Mouse (Mus musculus): ENCODE measurements around the gene Zfp451. TPM values are rescaled to one million over a fixed set of nuclear protein-coding genes. Genes with fewer than 3 reads are reported as not detected.

Zfp451 gene
- polyA plus RNA-seq, 1 experiment from 2014 or later = 23.7 TPM

GRCm38 (mm10) chr1:33776175-33776611, 38.2 kb downstream of the Zfp451 start:
- H3K36me3 ChIP-seq = peaks cover 37% of the 10 kb centered on the region
- H3K4me3 ChIP-seq (replicated peaks) = no peak overlapping the region
- no peak overlapping the region for H3K4me2 ChIP-seq (replicated peaks)
- H3K9ac ChIP-seq = no peak overlapping the region
- no peaks in the 10 kb centered on the region for H3K27me3 ChIP-seq
- ATAC-seq (ENCODE audit: insufficient number of reproducible peaks, low FRiP score, low TSS enrichment, low read depth) = no peak
- H3K4me1 ChIP-seq = no peaks in the 10 kb centered on the region
- 68% methylated on average over 14 of the region's 14 CpGs for WGBS
- no peak overlapping the region for H3K27ac ChIP-seq (replicated peaks)
- no peaks in the 10 kb centered on the region for H3K9me3 ChIP-seq (replicated peaks)

DNA sequence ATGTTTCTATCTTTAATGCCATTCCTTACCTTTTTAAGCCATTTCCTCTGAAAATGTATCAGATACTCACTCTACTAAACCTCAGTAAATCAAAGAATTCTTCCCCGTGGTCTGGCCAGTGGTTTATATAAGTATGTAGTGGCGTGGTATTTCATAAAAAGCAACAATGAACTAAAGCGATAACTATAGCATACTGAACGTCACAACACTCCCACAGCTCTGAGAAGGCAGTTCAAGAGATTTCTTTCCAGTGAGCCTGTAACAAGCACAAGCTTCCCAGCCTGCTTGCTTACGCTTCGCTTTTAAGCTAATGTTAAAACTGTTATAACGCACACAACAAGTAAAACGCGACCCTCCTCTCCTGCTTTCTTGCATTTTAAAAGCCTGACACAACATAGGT, 42.3 kb downstream of the Zfp451 start:
- H3K4me1 ChIP-seq = no peaks in the 10 kb centered on the region
- no peak overlapping the region for H3K4me2 ChIP-seq (replicated peaks)
- ATAC-seq (ENCODE audit: insufficient number of reproducible peaks, low FRiP score, low TSS enrichment, low read depth) = no peak
- H3K36me3 ChIP-seq = peaks cover 49% of the 10 kb centered on the region
- no peaks in the 10 kb centered on the region for H3K9me3 ChIP-seq (replicated peaks)
- H3K27ac ChIP-seq (replicated peaks) = no peak overlapping the region
- no peak overlapping the region for H3K9ac ChIP-seq
- no peaks in the 10 kb centered on the region for H3K27me3 ChIP-seq
- 92% methylated on average over 9 of the region's 9 CpGs for WGBS
- H3K4me3 ChIP-seq (replicated peaks) = no peak overlapping the region

- Histone ChIP-seq H3K27me3 (no peaks in the 10 kb centered on the region), H3K9me3 (replicated peaks) (no peaks in the 10 kb centered on the region), H3K4me1 (no peaks in the 10 kb centered on the region), H3K4me3 (replicated peaks) (no peak overlapping the region), H3K9ac (no peak overlapping the region), H3K36me3 (peaks cover 44% of the 10 kb centered on the region), H3K4me2 (replicated peaks) (no peak overlapping the region), H3K27ac (replicated peaks) (no peak overlapping the region)
- ATAC-seq (ENCODE audit: insufficient number of reproducible peaks, low FRiP score, low TSS enrichment, low read depth) = no peak
- WGBS = 92% methylated on average over 10 of the region's 10 CpGs
Measured at GRCm38 (mm10) chr1:33771621-33772020, 42.8 kb downstream of the Zfp451 start.

GRCm38 (mm10) chr1:33768827-33769226, 45.6 kb downstream of the Zfp451 start:
- Histone ChIP-seq H3K4me3 (replicated peaks) (no peak overlapping the region), H3K9ac (no peak overlapping the region), H3K4me1 (no peaks in the 10 kb centered on the region), H3K4me2 (replicated peaks) (no peak overlapping the region), H3K27ac (replicated peaks) (no peak overlapping the region), H3K36me3 (peaks cover 42% of the 10 kb centered on the region), H3K27me3 (no peaks in the 10 kb centered on the region), H3K9me3 (replicated peaks) (no peaks in the 10 kb centered on the region)
- no peak for ATAC-seq (ENCODE audit: insufficient number of reproducible peaks, low FRiP score, low TSS enrichment, low read depth)

GRCm38 (mm10) chr1:33768091-33768787, 46.2 kb downstream of the Zfp451 start:
- Histone ChIP-seq H3K9ac (no peak overlapping the region), H3K9me3 (replicated peaks) (no peaks in the 10 kb centered on the region), H3K27ac (replicated peaks) (no peak overlapping the region), H3K36me3 (peaks cover 42% of the 10 kb centered on the region), H3K27me3 (no peaks in the 10 kb centered on the region), H3K4me2 (replicated peaks) (no peak overlapping the region), H3K4me3 (replicated peaks) (no peak overlapping the region), H3K4me1 (no peaks in the 10 kb centered on the region)
- no peak for ATAC-seq (ENCODE audit: insufficient number of reproducible peaks, low FRiP score, low TSS enrichment, low read depth)
- WGBS = 79% methylated on average over 1 of the region's 1 CpGs

DNA sequence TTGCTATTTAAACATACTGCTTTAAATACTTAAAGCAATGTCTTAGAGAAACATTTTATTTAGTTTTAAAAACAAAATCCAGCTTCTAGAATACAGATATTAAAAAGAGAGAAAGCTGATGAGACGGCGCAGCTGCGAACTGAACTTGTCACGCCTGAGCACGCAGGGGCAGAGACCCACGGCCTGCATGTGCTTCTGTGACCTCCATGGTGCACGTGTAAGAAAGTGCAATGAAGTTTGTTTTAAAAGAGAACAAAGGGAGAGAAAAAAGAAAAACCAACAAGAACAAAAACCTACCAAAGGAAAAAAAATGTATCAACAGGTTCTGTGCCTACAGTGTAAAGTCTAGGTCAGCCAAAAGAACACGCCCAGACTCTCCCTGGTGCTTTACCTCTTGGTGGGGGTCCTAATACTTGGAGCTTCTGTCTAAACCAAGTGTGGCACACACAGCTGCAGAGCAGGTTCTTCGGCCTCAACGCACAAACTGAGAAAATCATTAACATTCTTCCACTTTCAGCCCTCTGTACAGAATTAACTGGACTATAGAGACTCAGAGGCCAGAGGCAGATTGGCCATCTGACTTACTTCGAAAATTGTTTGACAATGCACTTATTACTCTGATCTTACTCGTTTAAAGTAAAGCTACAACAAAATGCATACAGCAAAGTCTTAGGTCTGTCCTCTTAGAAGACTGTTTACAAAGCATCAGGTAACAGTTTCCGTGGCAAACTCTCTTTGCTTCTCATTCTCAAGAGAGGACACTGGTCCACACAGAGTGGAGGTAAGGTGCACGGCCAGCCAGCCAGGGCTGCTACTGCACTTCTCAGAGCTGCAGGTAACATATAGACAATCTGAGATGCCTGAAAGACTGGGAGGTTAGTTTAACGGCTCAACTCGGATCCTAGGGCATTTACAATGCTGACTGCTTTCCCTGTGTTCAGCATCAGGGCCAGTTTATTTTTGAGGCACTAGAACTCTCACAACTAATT, 47.6 kb downstream of the Zfp451 start:
- 71% methylated on average over 16 of the region's 16 CpGs for WGBS
- peaks cover 42% of the 10 kb centered on the region for H3K36me3 ChIP-seq
- no peak overlapping the region for H3K9ac ChIP-seq
- H3K4me1 ChIP-seq = no peaks in the 10 kb centered on the region
- H3K4me3 ChIP-seq (replicated peaks) = no peak overlapping the region
- no peaks in the 10 kb centered on the region for H3K9me3 ChIP-seq (replicated peaks)
- no peaks in the 10 kb centered on the region for H3K27me3 ChIP-seq
- no peak overlapping the region for H3K4me2 ChIP-seq (replicated peaks)
- no peak overlapping the region for H3K27ac ChIP-seq (replicated peaks)
- no peak for ATAC-seq (ENCODE audit: insufficient number of reproducible peaks, low FRiP score, low TSS enrichment, low read depth)

DNA sequence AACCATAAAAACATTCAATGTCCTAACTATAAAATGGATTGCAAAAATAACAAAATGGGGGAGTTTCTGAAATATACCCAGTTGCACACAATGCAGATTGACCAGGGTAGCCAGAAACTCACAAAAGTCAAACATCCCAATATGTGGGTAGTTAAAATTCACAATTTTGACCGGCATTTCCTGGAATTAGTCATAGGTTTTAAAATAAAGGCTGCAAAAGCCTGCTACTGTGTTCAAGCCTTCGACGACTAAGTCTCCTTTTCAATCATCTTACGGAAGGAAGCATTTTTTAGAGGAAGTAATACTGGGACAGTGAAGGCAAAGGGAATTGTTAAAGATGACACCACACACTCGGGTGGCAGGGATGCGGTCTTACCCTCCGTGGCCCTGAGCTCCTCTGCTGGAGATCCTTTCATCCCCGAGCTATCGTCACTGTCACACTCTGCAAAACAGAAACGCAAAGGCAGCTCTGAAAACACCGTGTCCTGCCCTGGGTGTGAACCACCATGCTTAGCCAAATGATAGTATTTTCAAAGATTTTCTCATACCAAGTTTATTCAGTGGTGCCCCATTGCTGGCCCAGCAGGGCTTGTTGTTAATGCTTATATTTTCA, 48.8 kb downstream of the Zfp451 start:
- 87% methylated on average over 11 of the region's 11 CpGs for WGBS
- Histone ChIP-seq H3K9ac (no peak overlapping the region), H3K27me3 (no peaks in the 10 kb centered on the region), H3K27ac (replicated peaks) (no peak overlapping the region), H3K36me3 (peaks cover 37% of the 10 kb centered on the region), H3K4me3 (replicated peaks) (no peak overlapping the region), H3K9me3 (replicated peaks) (no peaks in the 10 kb centered on the region), H3K4me2 (replicated peaks) (no peak overlapping the region), H3K4me1 (no peaks in the 10 kb centered on the region)
- ATAC-seq (ENCODE audit: insufficient number of reproducible peaks, low FRiP score, low TSS enrichment, low read depth) = no peak

DNA sequence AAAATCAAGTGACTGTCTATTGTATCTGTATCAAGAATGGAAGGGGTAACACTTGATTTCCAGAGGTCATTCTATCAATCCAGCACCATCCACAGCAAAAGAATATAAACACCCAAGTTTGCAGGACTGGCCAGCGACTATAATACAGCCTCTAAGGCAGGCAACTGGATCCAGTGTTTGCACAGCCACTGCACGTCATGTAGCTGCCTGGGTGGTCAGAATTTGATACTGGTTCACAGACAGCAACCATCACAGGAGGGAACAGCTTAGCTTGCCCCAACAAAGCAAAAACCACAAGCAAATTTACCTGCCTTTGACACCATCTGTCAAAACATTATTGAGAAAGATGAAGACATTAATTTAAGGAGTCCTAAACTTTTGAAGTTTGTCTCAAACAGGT, 50.6 kb downstream of the Zfp451 start:
- H3K27me3 ChIP-seq = no peaks in the 10 kb centered on the region
- no peaks in the 10 kb centered on the region for H3K9me3 ChIP-seq (replicated peaks)
- no peak overlapping the region for H3K4me3 ChIP-seq (replicated peaks)
- WGBS = 37% methylated on average over 2 of the region's 2 CpGs
- no peak overlapping the region for H3K4me2 ChIP-seq (replicated peaks)
- ATAC-seq (ENCODE audit: insufficient number of reproducible peaks, low FRiP score, low TSS enrichment, low read depth) = no peak
- no peak overlapping the region for H3K27ac ChIP-seq (replicated peaks)
- no peaks in the 10 kb centered on the region for H3K4me1 ChIP-seq
- H3K9ac ChIP-seq = no peak overlapping the region
- peaks cover 29% of the 10 kb centered on the region for H3K36me3 ChIP-seq

DNA sequence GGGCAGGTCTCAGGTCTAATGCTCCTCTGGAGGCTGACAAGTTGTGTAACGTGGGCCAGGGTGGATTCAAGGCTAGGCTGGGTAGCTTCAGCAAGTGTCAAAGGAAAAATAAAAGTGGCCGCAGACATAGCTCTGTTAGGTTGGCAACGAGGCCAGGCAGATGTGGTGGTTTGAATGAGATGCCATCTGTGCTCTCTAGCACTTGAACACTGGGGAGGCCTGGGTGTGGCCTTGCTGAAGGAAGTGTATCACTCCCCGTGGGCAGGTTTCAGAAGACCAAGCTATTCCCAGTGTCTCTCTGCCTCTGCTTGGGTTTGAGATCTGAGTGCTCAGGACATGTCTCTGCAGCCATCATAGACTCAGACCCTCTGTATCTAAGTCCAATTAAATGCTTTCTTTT, 55.9 kb downstream of the Zfp451 start:
- H3K4me1 ChIP-seq = peaks cover 23% of the 10 kb centered on the region
- H3K27ac ChIP-seq (replicated peaks) = peak overlapping the region; percentile 18; the same call in 1 of the 2 replicates
- no peaks in the 10 kb centered on the region for H3K9me3 ChIP-seq (replicated peaks)
- H3K36me3 ChIP-seq = peaks cover 17% of the 10 kb centered on the region
- WGBS = 52% methylated on average over 4 of the region's 4 CpGs
- no peak overlapping the region for H3K4me3 ChIP-seq (replicated peaks)
- H3K9ac ChIP-seq = no peak overlapping the region
- ATAC-seq (ENCODE audit: insufficient number of reproducible peaks, low FRiP score, low TSS enrichment, low read depth) = no peak
- no peaks in the 10 kb centered on the region for H3K27me3 ChIP-seq
- no peak overlapping the region; the same call in 1 of the 2 replicates for H3K4me2 ChIP-seq (replicated peaks)

DNA sequence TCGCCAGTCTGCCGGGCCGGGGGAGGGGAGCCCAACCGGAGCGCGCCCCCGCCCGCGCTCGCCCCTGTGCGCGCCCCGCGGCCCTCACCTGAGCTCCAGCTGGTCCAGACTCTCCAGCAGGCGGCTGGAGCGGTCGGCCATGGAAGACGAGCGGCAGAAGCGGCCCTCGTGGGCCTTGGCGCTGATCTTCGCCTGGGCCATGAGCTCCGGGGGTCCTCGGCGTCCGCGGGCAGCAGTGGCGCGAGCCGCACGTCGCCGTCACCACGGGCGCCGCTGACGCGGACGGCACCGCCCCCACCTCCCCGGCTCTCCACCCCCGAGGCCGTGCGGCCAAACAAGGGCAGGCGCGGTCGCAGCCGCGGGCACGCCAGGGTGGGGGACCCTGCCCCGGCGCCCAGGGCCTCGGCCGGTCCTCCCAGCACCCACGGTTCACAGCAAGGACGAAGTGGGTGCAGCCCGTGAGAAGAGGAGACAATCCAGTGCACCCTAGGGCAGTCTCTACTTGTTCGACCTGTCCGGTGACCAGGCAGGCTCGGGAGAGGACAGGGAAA, 56.8 kb downstream of the Zfp451 start, which contains the start of gene Bag2:
TSS of gene Bag2 (minus strand) at position 305 of the 551 bp plus-strand sequence.
- H3K27ac ChIP-seq (replicated peaks) = peak within 1 kb of the TSS; percentile 18
- WGBS = under 1% methylated on average over 61 of the region's 61 CpGs
- H3K27me3 ChIP-seq = no peaks in the 10 kb centered on the region
- peaks cover 12% of the 10 kb centered on the region for H3K36me3 ChIP-seq
- peaks cover 23% of the 10 kb centered on the region for H3K4me1 ChIP-seq
- peak within 1 kb of the TSS; percentile 77 for H3K9ac ChIP-seq
- ATAC-seq (ENCODE audit: insufficient number of reproducible peaks, low FRiP score, low TSS enrichment, low read depth) = peak; percentile 84
- no peaks in the 10 kb centered on the region for H3K9me3 ChIP-seq (replicated peaks)
- H3K4me3 ChIP-seq (replicated peaks) = peak within 1 kb of the TSS; percentile 83
- peak within 1 kb of the TSS; percentile 88 for H3K4me2 ChIP-seq (replicated peaks)

DNA sequence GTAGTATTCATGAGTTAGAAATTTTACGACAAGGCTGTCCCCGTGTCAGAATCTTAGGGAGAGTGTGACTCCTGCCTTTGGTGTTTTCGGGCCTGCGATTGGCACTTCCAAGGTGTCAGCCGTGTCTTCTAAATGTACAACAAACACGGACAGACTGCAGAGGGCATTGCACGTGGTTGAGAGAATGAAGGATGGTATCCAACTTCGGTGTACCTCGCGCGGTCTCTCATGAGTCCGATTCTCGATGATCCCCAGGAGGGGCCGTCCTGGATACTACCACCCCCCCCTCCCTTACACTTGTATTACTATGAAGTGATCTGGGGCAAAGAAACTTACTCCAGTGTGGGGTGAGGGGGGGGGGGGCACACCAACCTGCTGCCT, 57.4 kb downstream of the Zfp451 start:
- H3K9ac ChIP-seq = peak overlapping the region; percentile 77
- H3K27ac ChIP-seq (replicated peaks) = no peak overlapping the region; the same call in 1 of the 2 replicates
- WGBS = 2% methylated on average over 14 of the region's 14 CpGs
- peak; percentile 22 for ATAC-seq (ENCODE audit: insufficient number of reproducible peaks, low FRiP score, low TSS enrichment, low read depth)
- H3K4me2 ChIP-seq (replicated peaks) = peak overlapping the region; percentile 88
- no peaks in the 10 kb centered on the region for H3K27me3 ChIP-seq
- H3K4me3 ChIP-seq (replicated peaks) = peak overlapping the region; percentile 83
- H3K36me3 ChIP-seq = peaks cover 8% of the 10 kb centered on the region
- peaks cover 23% of the 10 kb centered on the region for H3K4me1 ChIP-seq
- no peaks in the 10 kb centered on the region for H3K9me3 ChIP-seq (replicated peaks)
